Mouse (Mus musculus): ENCODE data around the gene Bend5. TPM values are rescaled to one million over a fixed set of nuclear protein-coding genes. Genes with fewer than 3 reads are reported as not detected.
A peak's percentile ranks its signal among the peaks of the same experiment; 100 is the strongest.

Gene Bend5
- polyA plus RNA-seq, 1 experiment from 2014 or later = 55.2 TPM

GRCm38 (mm10) chr4:111443906-111444615 lies 29.3 kb downstream of the Bend5 start:
- Histone ChIP-seq H3K9ac (no peak overlapping the region), H3K4me3 (no peak overlapping the region), H3K27ac (peak overlapping the region; percentile 23), H3K4me2 (peak overlapping the region; percentile 9; the same call in 1 of the 2 replicates), H3K36me3 (ENCODE audit: poor library complexity, severe bottlenecking) (peaks cover 10% of the 10 kb centered on the region; the same call in 1 of the 2 replicates), H3K4me1 (peaks cover 36% of the 10 kb centered on the region), H3K27me3 (peaks cover 48% of the 10 kb centered on the region), H3K9me3 (replicated peaks) (no peaks in the 10 kb centered on the region)
- 11% methylated on average over 10 of the region's 10 CpGs for WGBS
- ATAC-seq = peak; percentile 78

- 0% methylated on average over 1 of the region's 1 CpGs for WGBS
- Histone ChIP-seq H3K27me3 (peaks cover 51% of the 10 kb centered on the region), H3K36me3 (ENCODE audit: poor library complexity, severe bottlenecking) (peaks cover 15% of the 10 kb centered on the region; the same call in 1 of the 2 replicates), H3K9me3 (replicated peaks) (no peaks in the 10 kb centered on the region), H3K4me1 (peaks cover 36% of the 10 kb centered on the region), H3K27ac (peak overlapping the region; percentile 23; the same call in 1 of the 2 replicates), H3K9ac (no peak overlapping the region), H3K4me3 (no peak overlapping the region), H3K4me2 (no peak overlapping the region)
- peak; percentile 48 for ATAC-seq
Measured at GRCm38 (mm10) chr4:111444616-111445160, 29.9 kb downstream of the Bend5 start.

- H3K36me3 ChIP-seq (ENCODE audit: poor library complexity, severe bottlenecking) = peaks cover 27% of the 10 kb centered on the region
Measured at GRCm38 (mm10) chr4:111447918-111448317, 33.1 kb downstream of the Bend5 start.

GRCm38 (mm10) chr4:111448586-111448985 lies 33.8 kb downstream of the Bend5 start:
- Histone ChIP-seq H3K4me2 (no peak overlapping the region), H3K9me3 (replicated peaks) (no peaks in the 10 kb centered on the region), H3K27me3 (peaks cover 29% of the 10 kb centered on the region), H3K36me3 (ENCODE audit: poor library complexity, severe bottlenecking) (peaks cover 32% of the 10 kb centered on the region), H3K4me3 (no peak overlapping the region), H3K9ac (no peak overlapping the region), H3K4me1 (peaks cover 19% of the 10 kb centered on the region), H3K27ac (no peak overlapping the region)
- ATAC-seq = no peak
- WGBS = 98% methylated on average over 4 of the region's 4 CpGs

More at GRCm38 (mm10) chr4:111447918-111448317, 33.1 kb downstream of the Bend5 start:
- peaks cover 33% of the 10 kb centered on the region for H3K27me3 ChIP-seq
- no peak overlapping the region for H3K27ac ChIP-seq
- ATAC-seq = no peak
- 77% methylated on average over 3 of the region's 3 CpGs for WGBS
- H3K4me2 ChIP-seq = no peak overlapping the region
- H3K9ac ChIP-seq = no peak overlapping the region
- peaks cover 21% of the 10 kb centered on the region for H3K4me1 ChIP-seq
- H3K4me3 ChIP-seq = no peak overlapping the region
- H3K9me3 ChIP-seq (replicated peaks) = no peaks in the 10 kb centered on the region

- no peaks in the 10 kb centered on the region for H3K9me3 ChIP-seq (replicated peaks)
- peaks cover 29% of the 10 kb centered on the region for H3K27me3 ChIP-seq
- H3K4me1 ChIP-seq = peaks cover 10% of the 10 kb centered on the region
- no peak for ATAC-seq
- H3K36me3 ChIP-seq (ENCODE audit: poor library complexity, severe bottlenecking) = peaks cover 42% of the 10 kb centered on the region
- H3K27ac ChIP-seq = no peak overlapping the region
- H3K4me3 ChIP-seq = no peak overlapping the region
- H3K9ac ChIP-seq = no peak overlapping the region
- 74% methylated on average over 7 of the region's 7 CpGs for WGBS
- no peak overlapping the region for H3K4me2 ChIP-seq
Measured at GRCm38 (mm10) chr4:111449442-111450199, 34.8 kb downstream of the Bend5 start.

- H3K4me3 ChIP-seq = no peak overlapping the region
- no peak for ATAC-seq
- no peaks in the 10 kb centered on the region for H3K9me3 ChIP-seq (replicated peaks)
- no peak overlapping the region for H3K27ac ChIP-seq
- 0 out of 2 replicates have a peak, but pooled peaks cover 5% of the 10 kb centered on the region for H3K4me1 ChIP-seq
- H3K4me2 ChIP-seq = no peak overlapping the region
- H3K36me3 ChIP-seq (ENCODE audit: poor library complexity, severe bottlenecking) = peaks cover 59% of the 10 kb centered on the region
- no peak overlapping the region for H3K9ac ChIP-seq
- 80% methylated on average over 7 of the region's 7 CpGs for WGBS
- peaks cover 18% of the 10 kb centered on the region for H3K27me3 ChIP-seq
Measured at GRCm38 (mm10) chr4:111451283-111451918, 36.6 kb downstream of the Bend5 start.

- no peak for ATAC-seq
- H3K36me3 ChIP-seq (ENCODE audit: poor library complexity, severe bottlenecking) = peaks cover 64% of the 10 kb centered on the region
- peaks cover 10% of the 10 kb centered on the region for H3K27me3 ChIP-seq
- no peak overlapping the region for H3K4me2 ChIP-seq
- H3K27ac ChIP-seq = no peak overlapping the region
- no peak overlapping the region for H3K4me3 ChIP-seq
- H3K9me3 ChIP-seq (replicated peaks) = no peaks in the 10 kb centered on the region
- no peak overlapping the region for H3K9ac ChIP-seq
- H3K4me1 ChIP-seq = peaks cover 9% of the 10 kb centered on the region; the same call in 1 of the 2 replicates
- 95% methylated on average over 5 of the region's 5 CpGs for WGBS
Measured at GRCm38 (mm10) chr4:111452192-111452591, 37.4 kb downstream of the Bend5 start.

- H3K4me2 ChIP-seq = no peak overlapping the region
- 79% methylated on average over 3 of the region's 3 CpGs for WGBS
- ATAC-seq = no peak
Measured at GRCm38 (mm10) chr4:111453275-111453674, 38.5 kb downstream of the Bend5 start.

GRCm38 (mm10) chr4:111455621-111456020 lies 40.8 kb downstream of the Bend5 start:
- Histone ChIP-seq H3K27ac (no peak overlapping the region), H3K36me3 (ENCODE audit: poor library complexity, severe bottlenecking) (peaks cover 67% of the 10 kb centered on the region), H3K27me3 (no peaks in the 10 kb centered on the region), H3K9me3 (replicated peaks) (no peaks in the 10 kb centered on the region), H3K4me1 (peaks cover 21% of the 10 kb centered on the region), H3K9ac (no peak overlapping the region), H3K4me3 (no peak overlapping the region), H3K4me2 (no peak overlapping the region)
- WGBS = 94% methylated on average over 5 of the region's 5 CpGs
- no peak for ATAC-seq

More at GRCm38 (mm10) chr4:111453275-111453674, 38.5 kb downstream of the Bend5 start:
- Histone ChIP-seq H3K9me3 (replicated peaks) (no peaks in the 10 kb centered on the region), H3K9ac (no peak overlapping the region), H3K4me1 (peaks cover 20% of the 10 kb centered on the region), H3K4me3 (no peak overlapping the region), H3K36me3 (ENCODE audit: poor library complexity, severe bottlenecking) (peaks cover 68% of the 10 kb centered on the region), H3K27me3 (0 out of 2 replicates have a peak, but pooled peaks cover 6% of the 10 kb centered on the region), H3K27ac (no peak overlapping the region)

GRCm38 (mm10) chr4:111457568-111457967 lies 42.8 kb downstream of the Bend5 start:
- Histone ChIP-seq H3K36me3 (ENCODE audit: poor library complexity, severe bottlenecking) (peaks cover 64% of the 10 kb centered on the region), H3K4me2 (no peak overlapping the region), H3K9ac (no peak overlapping the region), H3K4me3 (no peak overlapping the region), H3K27me3 (no peaks in the 10 kb centered on the region), H3K27ac (no peak overlapping the region), H3K4me1 (peaks cover 21% of the 10 kb centered on the region), H3K9me3 (replicated peaks) (no peaks in the 10 kb centered on the region)
- WGBS = 50% methylated on average over 5 of the region's 5 CpGs
- no peak for ATAC-seq

GRCm38 (mm10) chr4:111467293-111467773 lies 52.5 kb downstream of the Bend5 start:
- Histone ChIP-seq H3K9ac (no peak overlapping the region), H3K4me3 (no peak overlapping the region), H3K36me3 (ENCODE audit: poor library complexity, severe bottlenecking) (no peaks in the 10 kb centered on the region), H3K9me3 (replicated peaks) (no peaks in the 10 kb centered on the region), H3K27me3 (no peaks in the 10 kb centered on the region), H3K4me1 (peaks cover 3% of the 10 kb centered on the region), H3K27ac (no peak overlapping the region), H3K4me2 (no peak overlapping the region)
- ATAC-seq = peak; percentile 64
- WGBS = 83% methylated on average over 2 of the region's 2 CpGs
